Mouse (Mus musculus) lung, postnatal 0 days (tissue): ENCODE results near the gene Nme8.

Source experiments
- CTCF ChIP-seq: IDR thresholded peaks from 2 replicates; pipeline ENCODE4 v1.5.1; 2016; ENCODE audit warnings: antibody characterized with exemption, mild to moderate bottlenecking
- EP300 ChIP-seq: IDR thresholded peaks from 2 replicates; pipeline ENCODE4 v1.6.1; 2016; ENCODE audit warnings: antibody characterized with exemption, mild to moderate bottlenecking, control low read depth

DNA sequence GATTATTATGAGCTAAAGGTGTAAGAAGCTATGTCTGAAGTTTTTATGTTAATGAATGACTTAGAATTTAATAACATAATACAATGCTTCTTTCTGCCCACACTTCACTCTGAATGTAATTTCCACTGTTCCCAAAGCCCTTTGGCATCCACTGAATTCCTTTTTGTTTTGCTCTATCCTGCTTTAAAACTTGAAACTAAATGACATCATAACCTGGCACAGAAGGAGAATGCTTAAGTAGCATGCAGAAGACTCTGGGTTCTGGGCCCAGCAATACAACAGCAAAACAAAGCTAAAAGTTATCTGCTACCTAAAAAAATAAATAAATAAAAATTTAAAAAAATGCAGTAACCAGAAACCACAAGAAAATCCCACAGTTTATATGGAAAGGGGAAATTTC lies 23.0 kb downstream of the Nme8 start:
- no peak for TF ChIP-seq CTCF
- no peak for TF ChIP-seq EP300
